In the genomic region with DNA sequence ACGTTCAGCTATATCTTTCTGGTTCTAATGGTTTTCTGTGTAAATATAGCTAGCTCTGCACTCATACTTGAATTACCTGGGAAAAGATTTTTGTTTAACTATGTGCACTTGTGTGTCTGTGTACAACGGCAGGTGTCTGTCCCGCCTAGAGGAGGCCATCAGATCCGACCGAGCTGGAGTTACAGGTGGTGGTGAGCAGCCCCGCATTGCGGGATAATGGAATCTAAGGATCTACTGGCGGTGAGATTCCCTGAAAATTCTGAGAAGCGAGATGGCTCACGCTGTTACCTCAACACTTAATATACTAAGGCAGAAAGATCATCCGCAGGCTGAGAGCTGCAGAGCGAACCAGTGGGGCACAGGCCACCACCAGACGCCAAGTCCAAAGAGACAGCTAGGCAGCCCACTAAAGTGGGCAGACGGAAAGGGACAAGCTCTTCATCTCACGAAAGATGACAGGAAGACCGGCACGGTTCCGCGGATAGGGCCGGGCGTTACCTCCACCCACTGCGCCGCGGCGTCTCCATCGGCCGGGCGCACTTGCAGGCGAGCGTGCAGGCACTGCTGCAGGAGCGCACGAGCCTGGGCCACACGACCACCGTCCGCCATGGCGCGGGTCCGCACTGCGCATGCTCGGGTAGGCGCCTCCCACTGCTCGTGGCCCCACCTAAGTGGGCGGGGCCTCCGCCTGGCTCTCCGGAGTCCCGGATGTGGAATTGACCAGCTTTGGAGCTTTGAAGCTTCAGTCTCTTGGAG, we compare ENCODE assay signal across 8 mouse cellular contexts. TPM values are rescaled to one million over a fixed set of nuclear protein-coding genes. Genes with fewer than 3 reads are reported as not detected.
DNase-seq lines count a peak whose midpoint lies in the region; ATAC-seq and TF ChIP-seq lines count a peak whose summit lies in the region.

A gene (minus strand): TSS at position 625 of the 756 bp plus-strand sequence.

- peak within 1 kb of the TSS; percentile 85 for H3K4me2 ChIP-seq in lung, postnatal 0 days (replicated peaks; ENCODE audit: low read depth, low read length)

- peak; percentile 96 to 99 for TF ChIP-seq POLR2A in MEL (IDR thresholded peaks at IDR 0.05; ENCODE audit: control insufficient read depth in 1 of 2, insufficient read depth in 1 of 2, low read depth in 1 of 2, low read length in 2 of 2, poor library complexity in 1 of 2)
- peak; percentile 100 for TF ChIP-seq POLR2A in cerebellum, adult 2 months (IDR thresholded peaks at IDR 0.05; ENCODE audit: borderline replicate concordance, insufficient read depth, low read length)

- H3K79me2 ChIP-seq in MEL (ENCODE audit: control insufficient read depth, insufficient read depth, low read length, poor library complexity): peaks cover 5% of the 10 kb centered on the region; the same call in 1 of the 2 replicates

- H3K27me3 ChIP-seq in MEL (ENCODE audit: control insufficient read depth in 1 of 2, insufficient read depth in 2 of 2, low read length in 2 of 2): no peaks in the 10 kb centered on the region
- no peaks in the 10 kb centered on the region for H3K27me3 ChIP-seq in cerebellum, adult 2 months (ENCODE audit: control insufficient read depth, insufficient read depth, low read length)
- no peaks in the 10 kb centered on the region for H3K27me3 ChIP-seq in hindbrain, embryonic 10.5 days (ENCODE audit: insufficient read depth, poor library complexity, severe bottlenecking)
- H3K27me3 ChIP-seq in lung, postnatal 0 days (replicated peaks; ENCODE audit: insufficient read depth, low read length): no peaks in the 10 kb centered on the region

- no peak for TF ChIP-seq RAD21 in MEL (IDR thresholded peaks at IDR 0.05; ENCODE audit: low read depth, low read length)

- WGBS in cerebellum, adult 2 months: 2% methylated on average over 46 of the region's 46 CpGs
- 2% methylated on average over 46 of the region's 46 CpGs for WGBS in hindbrain, embryonic 10.5 days
- 2% methylated on average over 46 of the region's 46 CpGs for WGBS in lung, postnatal 0 days

- ATAC-seq in lung, postnatal 0 days: peak; percentile 98

- H3K4me1 ChIP-seq in MEL (ENCODE audit: control insufficient read depth in 1 of 2, insufficient read depth in 2 of 2, low read length in 2 of 2): peaks cover 9 to 15% of the 10 kb centered on the region in 2 experiments
- H3K4me1 ChIP-seq in cerebellum, adult 2 months (ENCODE audit: control insufficient read depth, insufficient read depth, low read length): no peaks in the 10 kb centered on the region; the same call in 1 of the 2 replicates
- peaks cover 18% of the 10 kb centered on the region for H3K4me1 ChIP-seq in hindbrain, embryonic 10.5 days (replicated peaks)
- no peaks in the 10 kb centered on the region; the same call in 1 of the 2 replicates for H3K4me1 ChIP-seq in lung, postnatal 0 days (ENCODE audit: insufficient read depth, low read depth, low read length)

- TF ChIP-seq CTCF in MEL (IDR thresholded peaks at IDR 0.05 in 2 of 3, conservative IDR thresholded peaks at IDR 0.05 in 1 of 3; ENCODE audit: control insufficient read depth in 1 of 3, insufficient read depth in 1 of 3, low read depth in 2 of 3, low read length in 3 of 3, poor library complexity in 1 of 3, severe bottlenecking in 1 of 3): no peak
- no peak for TF ChIP-seq CTCF in cerebellum, adult 2 months (IDR thresholded peaks at IDR 0.05; ENCODE audit: borderline replicate concordance, insufficient read depth, low read depth, low read length)
- TF ChIP-seq CTCF in lung, postnatal 0 days (IDR thresholded peaks at IDR 0.05): no peak

- H3K9me3 ChIP-seq in MEL (replicated peaks; ENCODE audit: insufficient read depth, low read length): no peaks in the 10 kb centered on the region
- no peaks in the 10 kb centered on the region for H3K9me3 ChIP-seq in hindbrain, embryonic 10.5 days
- H3K9me3 ChIP-seq in lung, postnatal 0 days (ENCODE audit: low read length): no peaks in the 10 kb centered on the region

- peak within 1 kb of the TSS; percentile 79 for H3K9ac ChIP-seq in MEL (ENCODE audit: control insufficient read depth, low read depth, low read length, poor library complexity, severe bottlenecking)
- H3K9ac ChIP-seq in lung, postnatal 0 days (replicated peaks; ENCODE audit: low read depth): peak within 1 kb of the TSS; percentile 77

- peak; percentile 92 for DNase-seq in MEL (ENCODE audit: low read depth, low spot score)
- peak; percentile 89 to 92 for DNase-seq in cerebellum, adult 2 months
- DNase-seq in forelimb bud, embryonic 11.5 days (ENCODE audit: low read depth, low spot score): peak; percentile 92
- DNase-seq in hindbrain, embryonic 10.5 days (ENCODE audit: low spot score): peak; percentile 94
- DNase-seq in layer of hippocampus, adult 9-11 months: peak; percentile 92
- DNase-seq in lung, postnatal 0 days (ENCODE audit: low spot score): peak; percentile 94
- DNase-seq in ovary, postnatal 14 days (ENCODE audit: low spot score): peak; percentile 94
- peak; percentile 96 for DNase-seq in thymus, postnatal 14 days

- peak within 1 kb of the TSS; percentile 74 to 87 for H3K4me3 ChIP-seq in MEL (ENCODE audit: control insufficient read depth in 1 of 2, insufficient read depth in 1 of 2, low read depth in 2 of 2, low read length in 2 of 2)
- H3K4me3 ChIP-seq in cerebellum, adult 2 months (replicated peaks; ENCODE audit: insufficient read depth, low read depth, low read length): peak within 1 kb of the TSS; percentile 80
- peak within 1 kb of the TSS; percentile 60 for H3K4me3 ChIP-seq in hindbrain, embryonic 10.5 days
- H3K4me3 ChIP-seq in lung, postnatal 0 days (ENCODE audit: low read depth, low read length): peak within 1 kb of the TSS; percentile 84

- peak within 1 kb of the TSS; percentile 48 for H3K27ac ChIP-seq in MEL (ENCODE audit: control insufficient read depth, low read depth, low read length)
- peak within 1 kb of the TSS; percentile 21; the same call in 1 of the 2 replicates for H3K27ac ChIP-seq in cerebellum, adult 2 months (ENCODE audit: insufficient read depth, low read length)
- peak within 1 kb of the TSS; percentile 87 for H3K27ac ChIP-seq in hindbrain, embryonic 10.5 days
- peak within 1 kb of the TSS; percentile 66 for H3K27ac ChIP-seq in lung, postnatal 0 days (ENCODE audit: low read length)

- TF ChIP-seq EP300 in MEL (IDR thresholded peaks at IDR 0.05; ENCODE audit: low read depth in 1 of 2, low read length in 2 of 2): no peak
- TF ChIP-seq EP300 in lung, postnatal 0 days (IDR thresholded peaks at IDR 0.05): no peak

- H3K36me3 ChIP-seq in MEL (ENCODE audit: control insufficient read depth in 1 of 2, insufficient read depth in 2 of 2, low read length in 2 of 2): peaks cover 0 to 19% of the 10 kb centered on the region in 2 experiments; a peak in 2 of 4 replicates
- peaks cover 8% of the 10 kb centered on the region; the same call in 1 of the 2 replicates for H3K36me3 ChIP-seq in hindbrain, embryonic 10.5 days
- no peaks in the 10 kb centered on the region for H3K36me3 ChIP-seq in lung, postnatal 0 days (ENCODE audit: insufficient read depth, low read length)

TF ChIP-seq in MEL, 35 proteins besides CTCF, POLR2A, EP300 and RAD21 (continues in another document):
- TF ChIP-seq MXI1 (IDR thresholded peaks at IDR 0.05; ENCODE audit: low read depth, low read length) (peak; percentile 80), USF1 (IDR thresholded peaks at IDR 0.05; ENCODE audit: low read depth, low read length) (peak; percentile 42; the same call in 1 of the 2 replicates), KAT2A (conservative IDR thresholded peaks at IDR 0.05; ENCODE audit: low read depth, low read length) (no peak), SIN3A (IDR thresholded peaks at IDR 0.05; ENCODE audit: low read length) (peak; percentile 60), CHD1 (IDR thresholded peaks at IDR 0.05; ENCODE audit: low read depth, low read length) (no peak), ETS1 (IDR thresholded peaks at IDR 0.05; ENCODE audit: low read depth, low read length) (no peak), NRF1 (IDR thresholded peaks at IDR 0.05; ENCODE audit: insufficient read depth, low read depth, low read length, poor library complexity, severe bottlenecking) (peak; percentile 99), JUND (IDR thresholded peaks at IDR 0.05; ENCODE audit: low read depth, low read length) (no peak), BHLHE40 (IDR thresholded peaks at IDR 0.05; ENCODE audit: borderline replicate concordance, low read depth, low read length) (peak; percentile 25; the same call in 1 of the 2 replicates), UBTF (IDR thresholded peaks at IDR 0.05; ENCODE audit: borderline replicate concordance, insufficient read depth, low read depth, low read length) (no peak), POLR2AphosphoS2 (IDR thresholded peaks at IDR 0.05; ENCODE audit: low read length) (peak; percentile 83; the same call in 1 of the 2 replicates), GABPA (IDR thresholded peaks at IDR 0.05; ENCODE audit: low read depth, low read length) (no peak), MAFK (IDR thresholded peaks at IDR 0.05; ENCODE audit: borderline replicate concordance, low read depth, low read length) (no peak), TCF12 (IDR thresholded peaks at IDR 0.05; ENCODE audit: low read depth, low read length) (peak; percentile 74), NELFE (IDR thresholded peaks at IDR 0.05; ENCODE audit: low read depth, low read length) (peak; percentile 95), TBP (IDR thresholded peaks at IDR 0.05; ENCODE audit: low read depth, low read length) (peak; percentile 87), POLR2AphosphoS5 (IDR thresholded peaks at IDR 0.05; ENCODE audit: borderline replicate concordance, low read depth, low read length) (0 out of 2 replicates have a peak, but pooled peaks have one; percentile 45), MAZ (IDR thresholded peaks at IDR 0.05; ENCODE audit: low read depth, low read length) (0 out of 2 replicates have a peak, but pooled peaks have one; percentile 12), ZKSCAN1 (IDR thresholded peaks at IDR 0.05; ENCODE audit: low read depth, low read length) (no peak), USF2 (IDR thresholded peaks at IDR 0.05; ENCODE audit: borderline replicate concordance in 1 of 2, insufficient read depth in 1 of 2, low read depth in 1 of 2, low read length in 2 of 2) (no peak), HCFC1 (IDR thresholded peaks at IDR 0.05; ENCODE audit: low read depth, low read length) (peak; percentile 70), E2F4 (IDR thresholded peaks at IDR 0.05; ENCODE audit: borderline replicate concordance, low read depth, low read length) (no peak), SMC3 (IDR thresholded peaks at IDR 0.05; ENCODE audit: low read depth, low read length) (no peak)

RNA-seq across cellular contexts. Expression of the gene that starts here (rescaled TPM):
- 15.5 and 16.1 TPM in 2 replicates for total RNA-seq in MEL (2012; rRNA removed)
- 10 to 100 TPM in 1 of 2 experiments, not detected in 1; 22.4 TPM for polyA plus RNA-seq in MEL (2012; ENCODE audit: insufficient read depth in 1 of 2, insufficient read length in 2 of 2, low read depth in 1 of 2, low replicate concordance in 2 of 2, missing spikeins in 1 of 2)
- polyA plus RNA-seq in cerebellum, adult 2 months (2012; rRNA removed): 12.3 and 12.7 TPM in 2 replicates
- 24.3 and 25.9 TPM in 2 replicates for polyA plus RNA-seq in hindbrain, embryonic 10.5 days (2016; fragmentation: Nextera tagmentation; extraction: Ambion mirVana)
- 18.2 and 20.1 TPM in 2 replicates for polyA plus RNA-seq in lung, postnatal 0 days (2015; fragmentation: Nextera tagmentation; extraction: Ambion mirVana)

Comparison
In these comparisons a context has a peak if more than half of its experiments do, and no peak if none do; other contexts are left out.
1. Peak in every context shown above with its lines: DNase-seq, ATAC-seq, H3K4me3 ChIP-seq and H3K27ac ChIP-seq.
2. H3K27ac ChIP-seq: peak in every context shown above with its lines; median percentile 87 in hindbrain, embryonic 10.5 days; 66 in lung, postnatal 0 days; 48 in MEL; 21 in cerebellum, adult 2 months.